Mouse (Mus musculus) cerebellum, adult 9-11 months (tissue): ENCODE measurements around the gene Gp9.
"Not testable (repeated sequence)": the region's sequence is repeated elsewhere in the genome, so short reads cannot be mapped to it uniquely, and the experiment has no call there.

Experiments used
- DNase-seq: peaks from one replicate; pipeline ENCODE4 v3.0.0; 2022

The Gp9 gene

GRCm38 (mm10) chr6:87750184-87750910 is 27.5 kb upstream of the Gp9 start:
- no peak for DNase-seq

DNA sequence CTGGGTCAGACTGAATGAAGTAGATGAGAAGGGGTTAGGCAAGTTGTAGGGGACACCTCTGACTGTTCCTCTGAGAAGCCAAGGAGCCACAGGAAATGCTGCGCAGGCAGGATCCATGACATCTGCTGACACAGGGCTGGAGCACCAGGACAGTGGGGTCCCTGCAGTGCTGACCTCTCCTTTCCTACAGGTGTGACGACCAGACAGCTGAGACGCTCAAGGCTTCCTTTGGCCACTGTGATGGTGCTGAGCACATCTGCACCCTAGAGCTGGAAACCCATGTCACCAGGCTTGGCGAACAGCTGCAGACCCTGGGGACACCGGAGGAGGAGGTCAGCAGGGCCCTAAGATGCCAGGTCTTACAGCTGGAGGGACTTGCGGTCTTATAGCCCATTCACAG is 26.3 kb upstream of the Gp9 start:
- no peak for DNase-seq

DNA sequence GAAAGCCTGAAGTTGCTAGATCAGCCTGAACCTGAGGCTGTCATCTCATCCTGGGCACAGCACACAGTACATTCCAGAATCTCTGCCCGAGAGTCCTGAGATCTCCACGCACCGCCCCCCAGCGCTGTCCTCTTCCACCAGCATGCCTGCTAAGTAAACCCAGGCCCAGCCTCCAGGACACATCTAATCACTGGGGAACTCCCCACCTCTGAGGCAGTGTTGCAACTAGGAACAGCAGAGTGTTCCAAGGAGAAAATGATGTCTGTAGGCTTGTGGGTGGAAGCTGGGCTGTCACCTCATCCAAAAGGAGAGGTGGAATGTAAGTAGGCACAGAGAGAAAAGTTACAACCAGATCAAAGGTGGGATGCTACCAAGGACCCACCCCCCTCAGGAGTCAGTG is 22.7 kb upstream of the Gp9 start:
- DNase-seq: no peak

DNA sequence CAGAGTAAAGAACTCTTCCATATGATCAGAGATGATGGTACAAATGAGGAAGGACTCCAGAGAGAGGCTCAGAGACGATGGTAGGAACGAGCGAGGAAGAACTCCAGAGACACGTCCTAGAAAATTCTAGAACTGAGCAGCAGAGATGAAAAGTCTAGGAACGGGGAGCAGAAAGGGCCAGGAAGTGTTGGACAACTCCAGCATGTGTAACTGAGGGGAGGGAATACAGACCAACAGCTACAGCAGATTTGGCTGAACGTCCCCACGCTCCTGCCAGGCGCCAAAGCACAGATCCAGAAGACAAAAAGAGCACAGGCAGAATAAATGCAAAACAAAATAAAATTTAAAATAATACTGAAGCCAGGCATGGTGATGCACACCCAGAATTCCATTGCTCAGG is 21.0 kb upstream of the Gp9 start:
- DNase-seq: no peak

- no peak for DNase-seq
Observed at GRCm38 (mm10) chr6:87759404-87759803, 18.5 kb upstream of the Gp9 start.

GRCm38 (mm10) chr6:87759850-87760249 is 18.0 kb upstream of the Gp9 start:
- DNase-seq: no peak

- no peak for DNase-seq
Observed at GRCm38 (mm10) chr6:87762161-87762560, 15.7 kb upstream of the Gp9 start.

DNA sequence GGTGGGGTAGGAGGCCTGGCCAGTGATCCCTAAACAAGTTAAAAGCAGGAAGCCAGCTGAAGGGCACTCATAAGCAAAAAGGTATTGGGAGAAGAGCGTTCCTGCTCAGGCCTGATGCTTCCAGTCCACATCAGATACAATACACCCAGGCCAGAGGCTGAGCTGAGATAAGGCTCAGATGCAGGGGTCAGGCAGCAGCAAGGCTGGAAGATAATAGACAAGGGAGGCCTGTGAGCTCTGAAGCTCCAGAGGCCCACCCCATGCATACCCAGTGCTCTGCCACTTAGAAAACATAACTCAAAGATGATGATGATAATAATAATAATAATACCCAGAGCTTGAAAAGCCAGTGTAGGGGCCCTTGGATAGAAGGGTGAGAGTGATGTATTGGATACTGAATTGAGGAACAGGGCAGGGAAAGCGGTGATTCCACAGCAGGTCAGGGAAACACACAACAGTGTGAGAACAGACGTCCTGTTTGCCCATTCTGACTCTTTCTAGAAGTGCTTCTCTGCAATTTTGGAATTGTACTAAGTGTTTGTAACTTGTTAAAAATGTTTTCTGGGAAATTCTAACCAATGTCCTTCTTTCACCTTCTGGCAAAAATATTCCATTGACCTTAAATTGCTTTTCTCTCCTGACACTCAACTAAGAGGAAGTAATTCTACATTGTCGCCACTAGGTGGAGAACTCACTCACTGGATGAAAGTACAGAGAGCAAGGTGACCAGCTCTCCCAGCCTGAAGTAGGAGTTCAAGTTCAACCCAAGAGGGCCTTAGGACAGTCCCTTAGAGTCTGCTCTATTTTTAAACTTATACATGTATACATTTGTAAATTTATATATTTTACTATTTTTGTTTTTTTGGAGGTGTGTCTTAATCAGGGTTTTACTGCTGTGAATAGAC is 14.2 kb upstream of the Gp9 start:
- peak; percentile 28 for DNase-seq

GRCm38 (mm10) chr6:87764296-87764695 is 13.6 kb upstream of the Gp9 start:
- DNase-seq: not testable (repeated sequence)

DNA sequence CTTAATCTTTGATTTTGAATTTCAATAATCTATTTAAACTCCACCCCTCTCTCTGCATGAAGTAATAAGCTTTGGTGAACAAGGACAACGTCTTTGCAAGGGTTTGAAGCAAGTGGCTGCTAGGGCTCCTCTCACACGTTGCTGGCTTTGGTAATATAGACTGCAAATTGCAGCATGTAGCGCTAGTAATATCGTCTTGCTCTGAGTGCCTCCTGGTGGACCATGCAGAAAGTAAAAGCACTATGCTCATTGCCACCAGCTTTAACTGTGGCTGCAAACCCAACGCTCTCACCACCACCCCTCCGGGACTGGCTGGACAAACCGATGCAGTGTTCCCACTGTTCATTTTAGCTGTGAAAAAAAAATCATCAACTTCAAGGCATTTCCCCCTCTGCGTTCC is 7.2 kb upstream of the Gp9 start:
- no peak for DNase-seq

GRCm38 (mm10) chr6:87774466-87774865 is 3.4 kb upstream of the Gp9 start:
- no peak for DNase-seq

DNA sequence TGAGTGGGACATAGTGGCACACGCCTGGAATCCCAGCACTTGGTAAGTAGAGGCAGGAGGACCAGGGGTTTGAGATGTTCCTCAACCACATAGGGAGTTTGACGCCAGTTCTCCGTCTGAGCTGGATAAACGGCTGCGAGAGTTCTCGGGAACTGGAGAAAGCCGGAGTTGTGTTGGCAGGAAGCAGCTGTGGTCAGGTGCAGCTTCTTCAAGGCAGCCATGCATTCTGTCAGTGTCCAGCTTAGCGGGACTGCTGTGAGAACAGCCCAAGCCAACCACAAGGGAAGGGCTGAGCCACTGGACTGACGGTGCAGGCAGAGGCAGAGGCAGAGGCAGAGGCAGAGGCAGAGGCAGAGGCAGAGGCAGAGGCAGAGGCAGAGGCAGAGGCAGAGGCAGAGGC is 3.0 kb upstream of the Gp9 start:
- no peak for DNase-seq

DNA sequence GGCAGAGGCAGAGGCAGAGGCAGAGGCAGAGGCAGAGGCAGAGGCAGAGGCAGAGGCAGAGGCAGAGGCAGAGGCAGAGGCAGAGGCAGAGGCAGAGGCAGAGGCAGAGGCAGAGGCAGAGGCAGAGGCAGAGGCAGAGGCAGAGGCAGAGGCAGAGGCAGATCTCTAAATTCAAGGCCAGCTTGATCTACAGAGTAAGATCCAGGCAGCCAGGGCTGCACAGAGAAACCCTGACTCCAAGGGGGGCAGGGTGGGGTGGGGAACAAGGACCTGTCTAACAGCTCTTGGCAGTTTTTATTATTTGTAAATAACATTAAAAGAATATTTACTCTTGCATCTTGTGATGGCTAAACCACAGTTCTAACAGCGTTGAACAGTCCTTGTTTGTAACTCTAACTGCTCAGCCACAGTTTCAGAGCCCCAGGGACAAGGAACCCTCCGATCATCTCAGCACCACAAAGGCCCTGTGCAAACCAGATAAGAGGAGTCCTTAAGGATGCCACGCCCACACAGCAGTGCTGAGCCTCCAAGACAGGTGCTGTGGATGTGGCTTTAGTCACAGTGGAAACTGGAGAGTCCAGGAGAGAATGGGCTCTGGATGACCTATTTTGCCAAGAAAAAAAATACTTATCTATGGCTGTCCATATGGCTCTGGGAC is 2.2 kb upstream of the Gp9 start:
- DNase-seq: no peak

- DNase-seq: no peak
Observed at GRCm38 (mm10) chr6:87776663-87777062, 1.2 kb upstream of the Gp9 start.

- no peak for DNase-seq
Observed at GRCm38 (mm10) chr6:87778294-87779173, 662 bp downstream of the Gp9 start.

DNA sequence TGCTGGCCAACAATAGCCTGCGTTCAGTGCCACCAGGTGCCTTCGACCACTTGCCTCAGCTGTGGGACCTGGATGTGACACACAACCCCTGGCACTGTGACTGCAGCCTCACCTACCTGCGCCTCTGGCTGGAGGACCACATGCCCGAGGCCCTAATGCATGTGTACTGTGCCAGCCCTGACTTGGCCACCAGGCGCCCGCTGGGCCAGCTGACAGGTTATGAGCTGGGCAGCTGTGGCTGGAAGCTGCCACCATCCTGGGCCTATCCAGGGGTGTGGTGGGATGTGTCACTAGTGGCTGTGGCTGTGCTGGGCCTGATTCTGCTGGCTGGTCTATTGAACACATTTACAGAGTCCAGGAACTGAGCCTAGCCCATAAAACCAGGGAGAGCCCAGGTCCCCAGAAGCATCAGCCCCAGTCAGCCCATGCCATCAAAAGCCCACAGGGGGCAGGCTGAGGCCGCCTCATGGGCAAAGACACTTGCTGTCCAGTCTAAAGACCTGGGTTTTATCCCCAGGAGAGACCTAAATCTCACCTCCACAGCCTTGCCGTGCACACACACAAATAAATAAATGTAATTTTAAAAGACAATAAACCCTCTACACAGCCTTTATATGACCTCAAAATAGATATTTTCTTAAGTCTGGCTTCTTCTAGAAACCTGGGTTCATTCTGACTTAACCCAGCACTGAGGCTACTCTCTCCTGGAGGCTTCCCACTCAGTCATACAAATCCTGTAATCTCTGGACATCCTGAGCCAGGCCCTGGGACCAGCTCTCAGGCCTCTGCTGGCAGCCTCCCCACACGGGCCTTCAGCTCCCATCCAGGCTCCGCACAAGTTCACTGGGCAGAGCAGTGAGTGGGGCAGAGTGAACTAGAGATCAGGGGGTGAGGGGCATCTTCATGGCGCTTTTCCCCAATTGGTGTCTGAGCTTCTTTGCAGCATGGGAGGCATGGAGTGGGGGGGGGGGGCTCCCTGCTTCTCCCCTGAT is 1.6 kb downstream of the Gp9 start:
- no peak for DNase-seq

GRCm38 (mm10) chr6:87780546-87781301 is 2.9 kb downstream of the Gp9 start:
- no peak for DNase-seq

DNA sequence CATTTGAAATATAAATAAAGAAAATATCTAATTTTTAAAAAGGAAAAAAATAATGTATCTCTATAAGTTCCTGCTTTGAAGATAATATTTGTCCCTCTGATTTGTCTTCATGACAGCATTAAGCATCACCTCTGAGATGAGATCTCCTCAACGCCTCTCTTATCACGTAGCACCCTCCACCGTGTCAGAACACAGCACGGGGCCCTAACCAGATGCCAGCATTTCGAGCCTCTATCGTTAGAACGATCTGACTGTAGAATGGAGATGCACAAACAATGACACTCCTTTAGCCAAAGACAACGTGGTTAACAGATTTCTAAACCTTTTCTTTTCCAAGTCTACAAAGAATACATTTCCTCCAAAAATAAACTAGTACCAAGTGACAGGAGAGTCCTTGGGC is 6.2 kb downstream of the Gp9 start:
- DNase-seq: no peak

GRCm38 (mm10) chr6:87786621-87787020 is 8.7 kb downstream of the Gp9 start:
- DNase-seq: no peak

GRCm38 (mm10) chr6:87787108-87787890 is 9.4 kb downstream of the Gp9 start:
- no peak for DNase-seq
